Mouse (Mus musculus) CH12.LX (cell line): ENCODE results near the gene Adgrl1. TPM values are rescaled to one million over a fixed set of nuclear protein-coding genes. Genes with fewer than 3 reads are reported as not detected.

Experiments
- DNase-seq: peaks from one replicate; pipeline ENCODE4 v3.0.0-alpha.2; 2013; ENCODE audit errors: extremely low read depth
- H3K27ac ChIP-seq: 2 replicates; pipeline ENCODE4 v1.5.1; 2012; ENCODE audit warnings: low read depth, mild to moderate bottlenecking, control low read depth, moderate library complexity; ENCODE audit not compliant: insufficient read depth
- H3K27me3 ChIP-seq: replicated peaks from 2 replicates; pipeline ENCODE3; 2012; ENCODE audit warnings: inconsistent platforms
- H3K36me3 ChIP-seq, 2 experiments: replicated peaks in 1 of 2; 2 replicates each; pipeline versions ENCODE3 to v1.6.1; 2012; ENCODE audit warnings: inconsistent platforms in 1 of 2, low read length in 1 of 2, mild to moderate bottlenecking in 1 of 2, mixed read lengths in 1 of 2, moderate library complexity in 1 of 2; ENCODE audit not compliant: control insufficient read depth in 1 of 2, insufficient read depth in 1 of 2
- H3K4me1 ChIP-seq, 2 experiments: 2 replicates each; pipeline ENCODE4 v1.6.1; 2012; ENCODE audit warnings: inconsistent platforms in 1 of 2, moderate library complexity in 1 of 2; ENCODE audit not compliant: insufficient read depth in 2 of 2, control insufficient read depth in 1 of 2
- H3K4me2 ChIP-seq: 2 replicates; pipeline ENCODE4 v1.6.1; 2012; ENCODE audit warnings: low read depth, mild to moderate bottlenecking, control low read depth; ENCODE audit not compliant: poor library complexity, insufficient read depth, severe bottlenecking
- H3K4me3 ChIP-seq, 3 experiments: fragments of 150-350 bp in 1 of 3; sonication (generic) in 1 of 3; replicated peaks in 1 of 3; 2 replicates each; pipeline versions ENCODE3 to v1.5.1; 2011 to 2012; ENCODE audit warnings: low read depth in 2 of 3, low read length in 2 of 3, mild to moderate bottlenecking in 2 of 3, moderate library complexity in 2 of 3, control low read depth in 1 of 3, improper control_type of control experiment in 1 of 3, inconsistent platforms in 1 of 3, mixed read lengths in 1 of 3; ENCODE audit not compliant: poor library complexity in 1 of 3
- H3K79me2 ChIP-seq: replicated peaks from 2 replicates; pipeline ENCODE4 v1.6.1; 2012; ENCODE audit warnings: mild to moderate bottlenecking, moderate library complexity; ENCODE audit not compliant: control insufficient read depth, poor library complexity, insufficient read depth, severe bottlenecking; ENCODE audit errors: extremely low read depth
- H3K9ac ChIP-seq: 2 replicates; pipeline ENCODE4 v1.6.1; 2012; ENCODE audit warnings: low read depth, mild to moderate bottlenecking, control low read depth, moderate library complexity; ENCODE audit not compliant: insufficient read depth
- H3K9me3 ChIP-seq: replicated peaks from 2 replicates; pipeline ENCODE3; 2012; ENCODE audit warnings: low read length, inconsistent platforms, mixed read lengths
- CHD2 ChIP-seq: IDR thresholded peaks from 2 replicates; pipeline ENCODE4 v1.6.1; 2011; ENCODE audit warnings: low read length, improper control_type of control experiment
- CTCF ChIP-seq, 2 experiments: IDR thresholded peaks in 1 of 2; conservative IDR thresholded peaks in 1 of 2; 2 replicates each; pipeline ENCODE4 v1.5.1; 2011 to 2012; ENCODE audit warnings: low read depth in 2 of 2, low read length in 2 of 2, improper control_type of control experiment in 1 of 2, inconsistent platforms in 1 of 2, mild to moderate bottlenecking in 1 of 2, moderate library complexity in 1 of 2
- E2F4 ChIP-seq: IDR thresholded peaks from 2 replicates; pipeline ENCODE4 v1.6.1; 2011; ENCODE audit warnings: low read depth, low read length, improper control_type of control experiment; ENCODE audit not compliant: insufficient replicate concordance
- EP300 ChIP-seq: IDR thresholded peaks from 2 replicates; pipeline ENCODE4 v1.6.1; 2011; ENCODE audit warnings: low read length, improper control_type of control experiment
- ETS1 ChIP-seq: conservative IDR thresholded peaks from 2 replicates; pipeline ENCODE4 v1.6.1; 2012; ENCODE audit warnings: low read depth, mild to moderate bottlenecking, inconsistent platforms, low read length, improper control_type of control experiment, moderate library complexity
- MAFK ChIP-seq: IDR thresholded peaks from 2 replicates; pipeline ENCODE4 v1.6.1; 2011; ENCODE audit warnings: low read length, improper control_type of control experiment; ENCODE audit not compliant: insufficient replicate concordance
- MEF2A ChIP-seq: IDR thresholded peaks from 2 replicates; pipeline ENCODE4 v1.6.1; 2014; ENCODE audit warnings: low read depth, mild to moderate bottlenecking, inconsistent platforms, low read length, improper control_type of control experiment, borderline replicate concordance
- NRF1 ChIP-seq: IDR thresholded peaks from 2 replicates; pipeline ENCODE4 v1.6.1; 2014; ENCODE audit warnings: low read depth, mild to moderate bottlenecking, inconsistent platforms, low read length, improper control_type of control experiment, moderate library complexity
- PAX5 ChIP-seq: IDR thresholded peaks from 2 replicates; pipeline ENCODE4 v1.6.1; 2012; ENCODE audit warnings: low read length, inconsistent platforms, mixed read lengths
- POLR2A ChIP-seq: IDR thresholded peaks from 2 replicates; pipeline ENCODE4 v1.6.1; 2011; ENCODE audit warnings: low read depth, mild to moderate bottlenecking, improper control_type of control experiment, low read length
- POLR2AphosphoS2 ChIP-seq: IDR thresholded peaks from 2 replicates; pipeline ENCODE4 v1.6.1; 2011; ENCODE audit warnings: low read depth, low read length, improper control_type of control experiment
- RAD21 ChIP-seq: IDR thresholded peaks from 2 replicates; pipeline ENCODE4 v1.6.1; 2011; ENCODE audit warnings: low read depth, mild to moderate bottlenecking, low read length, improper control_type of control experiment, moderate library complexity
- RCOR1 ChIP-seq: conservative IDR thresholded peaks from 2 replicates; pipeline ENCODE4 v1.6.1; 2012; ENCODE audit warnings: low read depth, mild to moderate bottlenecking, inconsistent platforms, low read length, improper control_type of control experiment
- TBP ChIP-seq: conservative IDR thresholded peaks from 2 replicates; pipeline ENCODE4 v1.6.1; 2011; ENCODE audit warnings: low read depth, low read length, improper control_type of control experiment
- TCF12 ChIP-seq: IDR thresholded peaks from 2 replicates; pipeline ENCODE4 v1.6.1; 2014; ENCODE audit warnings: low read depth, mild to moderate bottlenecking, inconsistent platforms, low read length, improper control_type of control experiment
- USF1 ChIP-seq: IDR thresholded peaks from 2 replicates; pipeline ENCODE4 v1.6.1; 2014; ENCODE audit warnings: low read depth, mild to moderate bottlenecking, inconsistent platforms, low read length, improper control_type of control experiment
- USF2 ChIP-seq: conservative IDR thresholded peaks from 2 replicates; pipeline ENCODE4 v1.6.1; 2011; ENCODE audit warnings: low read depth, low read length, improper control_type of control experiment
- ZKSCAN1 ChIP-seq: IDR thresholded peaks from 2 replicates; pipeline ENCODE4 v1.6.1; 2012; ENCODE audit warnings: low read depth, inconsistent platforms, low read length, improper control_type of control experiment, borderline replicate concordance
- ZMIZ1 ChIP-seq: IDR thresholded peaks from 2 replicates; pipeline ENCODE4 v1.6.1; 2012; ENCODE audit warnings: low read depth, mild to moderate bottlenecking, inconsistent platforms, low read length, improper control_type of control experiment
- dilution Hi-C: fragments of 300-500 bp; cut with MboI; formaldehyde crosslinking; loops from 2 replicates; pipeline ENCODE4 v1.14.3; 2020; ENCODE audit warnings: low sequenced_read_pairs; ENCODE audit not compliant: extremely low pct_unique_long_range_greater_than_20kb, extremely low pct_ligation_motif_present
- in situ Hi-C: fragments of 300-500 bp; cut with MboI; formaldehyde crosslinking; loops from 3 replicates; pipeline ENCODE4 v1.14.3; 2019; ENCODE audit warnings: low sequenced_read_pairs, low pct_ligation_motif_present, low pct_unique_long_range_greater_than_20kb, mixed read lengths
- polyA plus RNA-seq: library from polyadenylated mRNA; unstranded; fragments of >175 nt; gene quantifications from 2 replicates; pipeline ENCODE4 v1.2.1, GENCODE M21; 2012; ENCODE audit warnings: low read depth; ENCODE audit not compliant: insufficient read length
- total RNA-seq, 2 experiments: library from RNA; depleted of rRNA; stranded (reverse); fragments of 300-350 nt in 1 of 2; fragments of >200 nt in 1 of 2; gene quantifications; 2 replicates each; pipeline ENCODE4 v1.2.3; 2012 to 2014

The Adgrl1 gene
- total and polyA plus RNA-seq, 3 experiments = 4.4 to 14.8 (median 14.5) TPM

GRCm38 (mm10) chr8:83914232-83914631, 14.3 kb downstream of the Adgrl1 start:
- dilution Hi-C loops (no loop called here), in situ Hi-C loops (no loop called here)
- TF ChIP-seq RAD21 (no peak), TCF12 (no peak), CTCF (conservative IDR thresholded peaks at IDR 0.05 in 1 of 2, IDR thresholded peaks at IDR 0.05 in 1 of 2; ENCODE audit: low read depth in 2 of 2, low read length in 2 of 2) (no peak), MEF2A (no peak), CHD2 (no peak), POLR2A (no peak), ETS1 (no peak), MAFK (no peak), ZMIZ1 (no peak), USF2 (no peak), PAX5 (no peak), ZKSCAN1 (no peak), NRF1 (no peak), RCOR1 (no peak), EP300 (no peak), TBP (no peak), USF1 (no peak)
- H3K4me3 ChIP-seq = no peak overlapping the region
- no peak for DNase-seq
- H3K79me2 ChIP-seq = no peaks in the 10 kb centered on the region
- H3K27ac ChIP-seq = no peak overlapping the region
- H3K9ac ChIP-seq = no peak overlapping the region
- H3K36me3 ChIP-seq = peaks cover 0 to 41% of the 10 kb centered on the region in 2 experiments
- no peaks in the 10 kb centered on the region for H3K27me3 ChIP-seq
- H3K9me3 ChIP-seq = no peaks in the 10 kb centered on the region
- peaks cover 0 to 37% of the 10 kb centered on the region in 2 experiments; a peak in 2 of 4 replicates for H3K4me1 ChIP-seq
- H3K4me2 ChIP-seq = no peak overlapping the region

DNA sequence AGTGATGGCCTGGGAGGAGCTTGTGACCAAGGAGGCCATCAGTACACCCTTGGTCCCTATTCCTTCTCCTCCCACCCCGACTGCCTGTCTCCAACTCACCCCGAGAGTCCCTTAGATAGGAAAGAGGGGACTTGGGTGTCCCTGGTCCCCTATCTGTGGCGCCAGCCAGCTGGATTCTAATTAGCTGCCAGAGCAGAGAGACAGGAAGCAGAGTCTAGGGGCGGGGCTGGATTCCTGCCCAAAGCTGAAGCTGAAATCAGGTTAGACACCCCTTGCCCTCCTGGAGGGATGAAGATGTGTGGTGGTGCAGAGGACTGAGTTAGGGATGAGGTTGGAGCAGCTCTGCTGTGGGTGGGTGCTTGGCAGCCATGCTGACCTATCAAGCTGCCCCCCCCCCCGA, 15.0 kb downstream of the Adgrl1 start:
- in situ Hi-C loops = no loop called here
- Histone ChIP-seq H3K79me2 (no peaks in the 10 kb centered on the region), H3K36me3 (peaks cover 0 to 41% of the 10 kb centered on the region in 2 experiments), H3K27ac (no peak overlapping the region), H3K4me2 (no peak overlapping the region), H3K9ac (no peak overlapping the region), H3K4me3 (no peak overlapping the region), H3K9me3 (no peaks in the 10 kb centered on the region), H3K27me3 (no peaks in the 10 kb centered on the region), H3K4me1 (peaks cover 0 to 31% of the 10 kb centered on the region in 2 experiments; a peak in 2 of 4 replicates)
- TF ChIP-seq POLR2AphosphoS2 = no peak
- no peak for TF ChIP-seq E2F4
- no peak for TF ChIP-seq CHD2
- TF ChIP-seq RCOR1 = no peak
- TF ChIP-seq EP300 = no peak
- no peak for TF ChIP-seq ETS1
- TF ChIP-seq USF1 = no peak
- no peak for DNase-seq
- dilution Hi-C loops = no loop called here
